Mouse (Mus musculus) kidney, adult 2 months (tissue): ENCODE measurements around the gene Clstn3.

ENCODE experiments used
- CTCF ChIP-seq: fragments of 200-500 bp; conservative IDR thresholded peaks from 2 replicates; pipeline ENCODE4 v1.5.1; 2011; ENCODE audit warnings: low read depth, mild to moderate bottlenecking, control low read depth, low read length, moderate library complexity, mixed read lengths; ENCODE audit not compliant: insufficient read depth, insufficient read length
- POLR2A ChIP-seq: fragments of 200-500 bp; IDR thresholded peaks from one replicate; pipeline ENCODE4 v1.6.1; 2011; ENCODE audit warnings: low read depth, low read length, control low read depth

DNA sequence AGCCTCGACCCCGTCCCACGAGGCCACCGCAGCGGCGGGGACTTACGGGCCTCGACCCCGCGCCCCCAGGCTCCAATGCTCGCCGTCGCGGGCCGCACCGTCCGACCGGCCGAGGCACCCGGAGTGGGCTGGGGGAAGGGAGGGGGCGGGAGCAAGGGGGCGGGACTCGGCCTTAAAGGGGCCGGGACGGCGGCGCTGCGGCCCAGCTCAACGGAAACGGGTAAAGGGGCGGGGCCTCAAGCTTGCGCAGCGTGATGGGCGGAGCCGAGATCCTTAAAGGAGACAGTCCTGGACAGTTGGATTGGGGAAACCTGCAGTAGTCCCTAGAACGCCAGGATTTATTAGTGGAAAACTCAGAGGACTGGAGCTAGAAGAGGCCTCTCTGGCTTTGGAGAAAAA is 49.7 kb downstream of the Clstn3 start, which contains the start of gene Pex5:
- TF ChIP-seq CTCF, result no peak
- peak; percentile 47 for TF ChIP-seq POLR2A
